Mouse (Mus musculus) hindbrain, embryonic 11.5 days (tissue): ENCODE measurements around the gene Npas3. TPM values are rescaled to one million over a fixed set of nuclear protein-coding genes. Genes with fewer than 3 reads are reported as not detected.
A peak's percentile ranks its signal among the peaks of the same experiment; 100 is the strongest.

Experiments
- ATAC-seq: fragments of 200-750 bp; cut with Nextera tagmentation; 2 replicates; pipeline ENCODE4 v1.8.0; 2017; ENCODE audit warnings: mild to moderate bottlenecking, moderate TSS enrichment, moderate library complexity; ENCODE audit not compliant: low FRiP score
- DNase-seq: peaks from one replicate; pipeline ENCODE4 v3.0.0-alpha.2; 2015; ENCODE audit warnings: low spot score
- H3K27ac ChIP-seq: fragments of 300-500 bp; sonication (generic); 2 replicates; pipeline ENCODE4 v1.5.1; 2014; ENCODE audit warnings: mild to moderate bottlenecking, low read depth, low read length
- H3K27me3 ChIP-seq: fragments of 300-500 bp; sonication (generic); 2 replicates; pipeline ENCODE4 v1.6.1; 2014; ENCODE audit warnings: mild to moderate bottlenecking, low read length, moderate library complexity, mixed read lengths; ENCODE audit not compliant: control insufficient read depth, insufficient read depth
- H3K36me3 ChIP-seq: fragments of 300-500 bp; sonication (generic); 2 replicates; pipeline ENCODE4 v1.6.1; 2014; ENCODE audit warnings: mild to moderate bottlenecking, low read length, moderate library complexity, mixed read lengths; ENCODE audit not compliant: control insufficient read depth, insufficient read depth
- H3K4me1 ChIP-seq: fragments of 300-500 bp; sonication (generic); replicated peaks from 2 replicates; pipeline ENCODE4 v1.6.1; 2014; ENCODE audit warnings: low read length, mixed read lengths; ENCODE audit not compliant: control insufficient read depth, insufficient read depth
- H3K4me2 ChIP-seq: fragments of 300-500 bp; sonication (generic); replicated peaks from 2 replicates; pipeline ENCODE4 v1.6.1; 2014; ENCODE audit warnings: mild to moderate bottlenecking, low read depth, low read length
- H3K4me3 ChIP-seq: fragments of 300-500 bp; sonication (generic); 2 replicates; pipeline ENCODE4 v1.5.1; 2014; ENCODE audit warnings: low read depth, low read length
- H3K9ac ChIP-seq: fragments of 300-500 bp; sonication (generic); 2 replicates; pipeline ENCODE4 v1.6.1; 2014; ENCODE audit warnings: low read depth, low read length
- H3K9me3 ChIP-seq: fragments of 300-500 bp; sonication (generic); 2 replicates; pipeline ENCODE4 v1.6.1; 2016; ENCODE audit warnings: low read length; ENCODE audit not compliant: control insufficient read depth
- WGBS: fragments of 180-500 bp; shearing (Covaris S2); extraction: QIAGEN DNeasy Blood & Tissue Kit; methylation state at CpG from one replicate; pipeline ENCODE4 v1.1.7; 2014; 5-methylcytosine and 5-hydroxymethylcytosine counted together
- polyA plus RNA-seq: library from polyadenylated mRNA; unstranded; fragments of >200 nt; fragmentation: Nextera tagmentation; extraction: Ambion mirVana; gene quantifications from 2 replicates; pipeline ENCODE4 v1.2.1, GENCODE M21; 2014

Npas3 gene
- polyA plus RNA-seq, 1 experiment from 2014 or later, result 19.7 TPM

DNA sequence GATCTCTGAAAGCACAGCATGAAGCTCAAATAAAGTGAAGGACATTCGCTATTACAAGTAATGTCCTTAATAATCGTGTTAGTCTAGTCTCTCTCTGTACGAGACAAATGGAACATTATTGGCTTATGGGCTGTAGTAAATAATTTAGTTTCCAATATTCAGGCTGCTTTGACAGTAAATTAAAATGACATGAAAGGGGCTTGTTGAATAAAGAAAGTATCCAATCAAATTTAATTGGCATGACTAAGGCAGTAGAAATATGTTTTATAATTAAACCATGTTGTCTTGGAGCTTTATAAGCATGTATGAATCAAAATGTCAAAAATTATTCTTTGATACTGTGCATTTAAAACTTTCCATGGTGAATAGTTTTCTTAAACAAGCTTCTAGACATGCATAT is 278.6 kb downstream of the Npas3 start:
- 86% methylated on average over 3 of the region's 3 CpGs for WGBS
- Histone ChIP-seq H3K4me3 (no peak overlapping the region), H3K27ac (no peak overlapping the region), H3K27me3 (no peaks in the 10 kb centered on the region), H3K4me1 (no peaks in the 10 kb centered on the region), H3K9me3 (no peaks in the 10 kb centered on the region), H3K36me3 (no peaks in the 10 kb centered on the region), H3K9ac (no peak overlapping the region), H3K4me2 (no peak overlapping the region)
- ATAC-seq (no peak), DNase-seq (no peak)

DNA sequence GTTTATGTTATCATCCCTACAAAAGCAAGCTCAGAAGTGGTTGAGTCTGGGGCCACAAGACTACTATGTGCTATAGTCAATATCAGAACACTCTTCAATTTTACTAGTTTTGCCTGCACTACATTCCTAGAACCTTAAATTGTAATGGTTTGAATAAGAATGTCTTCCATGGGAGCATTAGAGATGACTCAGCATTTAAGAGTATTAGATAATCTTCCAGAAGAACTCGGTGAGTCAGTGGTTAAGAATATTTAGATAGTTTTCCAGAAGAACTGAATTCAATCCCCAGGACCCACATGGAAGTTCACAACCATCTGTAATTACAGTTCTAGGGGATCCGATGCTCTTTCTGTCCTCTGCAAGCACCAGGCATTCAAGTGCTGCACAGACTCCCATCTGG is 280.9 kb downstream of the Npas3 start:
- H3K27ac ChIP-seq, result no peak overlapping the region
- H3K36me3 ChIP-seq, result no peaks in the 10 kb centered on the region
- WGBS, result 95% methylated on average over 2 of the region's 2 CpGs
- no peak for ATAC-seq
- no peak for DNase-seq
- H3K4me1 ChIP-seq, result no peaks in the 10 kb centered on the region
- no peak overlapping the region for H3K9ac ChIP-seq
- H3K9me3 ChIP-seq, result no peaks in the 10 kb centered on the region
- no peak overlapping the region for H3K4me3 ChIP-seq
- no peaks in the 10 kb centered on the region for H3K27me3 ChIP-seq
- H3K4me2 ChIP-seq, result no peak overlapping the region

DNA sequence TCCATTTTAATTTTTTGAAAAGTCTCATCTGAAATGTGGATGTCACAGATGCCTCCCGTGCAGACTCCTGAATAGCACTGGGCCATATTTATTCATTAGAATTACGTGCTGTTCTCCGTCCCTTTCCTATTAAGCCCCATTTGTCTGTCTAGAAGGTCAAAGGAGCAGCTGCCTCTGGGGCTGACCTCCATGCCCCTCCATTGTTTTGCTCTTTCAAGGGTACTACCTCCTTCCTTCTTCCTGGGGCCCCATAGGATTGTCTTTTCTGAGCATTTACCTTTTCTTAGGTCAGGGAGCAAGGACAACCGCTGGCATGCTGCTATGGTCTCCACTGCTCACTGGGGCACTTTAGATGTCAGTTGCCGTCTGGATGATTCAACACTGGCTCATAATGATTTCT is 288.3 kb downstream of the Npas3 start:
- no peaks in the 10 kb centered on the region for H3K9me3 ChIP-seq
- H3K36me3 ChIP-seq, result no peaks in the 10 kb centered on the region
- no peak overlapping the region for H3K27ac ChIP-seq
- no peak overlapping the region for H3K9ac ChIP-seq
- ATAC-seq (no peak), DNase-seq (peak; percentile 18)
- peaks cover 3% of the 10 kb centered on the region; the same call in 1 of the 2 replicates for H3K4me1 ChIP-seq
- no peak overlapping the region for H3K4me3 ChIP-seq
- H3K4me2 ChIP-seq, result no peak overlapping the region
- H3K27me3 ChIP-seq, result no peaks in the 10 kb centered on the region
- 18% methylated on average over 5 of the region's 5 CpGs for WGBS

GRCm38 (mm10) chr12:53556359-53556758 is 307.9 kb downstream of the Npas3 start:
- no peak for DNase-seq
- Histone ChIP-seq H3K4me1 (no peaks in the 10 kb centered on the region), H3K4me2 (no peak overlapping the region), H3K27ac (no peak overlapping the region), H3K9ac (no peak overlapping the region), H3K27me3 (no peaks in the 10 kb centered on the region), H3K4me3 (no peak overlapping the region), H3K9me3 (no peaks in the 10 kb centered on the region), H3K36me3 (no peaks in the 10 kb centered on the region)
- ATAC-seq, result no peak
- 96% methylated on average over 2 of the region's 2 CpGs for WGBS

DNA sequence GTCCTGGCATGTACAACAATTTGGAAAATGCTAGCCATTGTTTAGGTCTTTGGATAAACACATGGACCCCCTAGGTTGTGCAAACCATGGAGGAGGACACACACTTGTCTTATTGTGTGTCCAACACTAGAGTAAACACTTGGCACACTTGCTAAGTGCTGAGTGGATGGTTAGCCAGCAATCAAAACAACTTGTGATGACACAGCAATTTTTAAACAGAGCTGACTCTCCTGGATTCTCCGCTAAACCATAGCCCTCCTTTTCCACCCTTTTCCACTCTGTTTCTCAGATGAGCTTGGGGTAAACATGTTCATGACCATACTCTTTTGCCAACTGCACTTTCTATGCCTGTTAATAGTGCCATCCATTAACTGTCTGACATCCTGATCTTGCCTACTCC is 309.8 kb downstream of the Npas3 start:
- ATAC-seq, result no peak
- WGBS, result 92% methylated on average over 1 of the region's 1 CpGs

GRCm38 (mm10) chr12:53566712-53567387 is 318.4 kb downstream of the Npas3 start:
- no peak overlapping the region for H3K4me2 ChIP-seq
- no peak for DNase-seq
- H3K9me3 ChIP-seq, result no peaks in the 10 kb centered on the region
- H3K27ac ChIP-seq, result no peak overlapping the region; the same call in 1 of the 2 replicates
- no peak overlapping the region for H3K9ac ChIP-seq
- H3K27me3 ChIP-seq, result no peaks in the 10 kb centered on the region
- H3K4me3 ChIP-seq, result no peak overlapping the region
- no peak for ATAC-seq
- 79% methylated on average over 12 of the region's 12 CpGs for WGBS
- no peaks in the 10 kb centered on the region for H3K4me1 ChIP-seq
- no peaks in the 10 kb centered on the region for H3K36me3 ChIP-seq

More for the DNA sequence above, 309.8 kb downstream of the Npas3 start:
- no peak overlapping the region for H3K4me2 ChIP-seq
- H3K36me3 ChIP-seq, result no peaks in the 10 kb centered on the region
- no peaks in the 10 kb centered on the region for H3K4me1 ChIP-seq
- H3K9me3 ChIP-seq, result no peaks in the 10 kb centered on the region
- no peaks in the 10 kb centered on the region for H3K27me3 ChIP-seq
- no peak for DNase-seq
- H3K4me3 ChIP-seq, result no peak overlapping the region
- H3K9ac ChIP-seq, result no peak overlapping the region
- no peak overlapping the region for H3K27ac ChIP-seq

- Histone ChIP-seq H3K9ac (no peak overlapping the region), H3K4me2 (no peak overlapping the region), H3K4me3 (no peak overlapping the region), H3K4me1 (no peaks in the 10 kb centered on the region), H3K27ac (no peak overlapping the region), H3K9me3 (no peaks in the 10 kb centered on the region), H3K27me3 (no peaks in the 10 kb centered on the region), H3K36me3 (no peaks in the 10 kb centered on the region)
- 86% methylated on average over 5 of the region's 5 CpGs for WGBS
- DNase-seq (no peak), ATAC-seq (no peak)
These were observed 332.7 kb downstream of the Npas3 start for GRCm38 (mm10) chr12:53581181-53581580.

GRCm38 (mm10) chr12:53587249-53587648 is 338.8 kb downstream of the Npas3 start:
- Histone ChIP-seq H3K4me2 (no peak overlapping the region), H3K4me3 (no peak overlapping the region), H3K36me3 (no peaks in the 10 kb centered on the region), H3K9ac (no peak overlapping the region), H3K27me3 (no peaks in the 10 kb centered on the region), H3K27ac (0 out of 2 replicates have a peak overlapping the region, but pooled peaks have one; percentile 33), H3K9me3 (no peaks in the 10 kb centered on the region), H3K4me1 (no peaks in the 10 kb centered on the region; the same call in 1 of the 2 replicates)
- DNase-seq, result no peak
- 83% methylated on average over 5 of the region's 5 CpGs for WGBS
- ATAC-seq, result no peak
